Mouse (Mus musculus): ENCODE data around the gene Tmem265. TPM values are rescaled to one million over a fixed set of nuclear protein-coding genes. Genes with fewer than 3 reads are reported as not detected.

Tmem265 gene
- polyA plus RNA-seq, 1 experiment from 2014 or later, result 6.1 TPM

DNA sequence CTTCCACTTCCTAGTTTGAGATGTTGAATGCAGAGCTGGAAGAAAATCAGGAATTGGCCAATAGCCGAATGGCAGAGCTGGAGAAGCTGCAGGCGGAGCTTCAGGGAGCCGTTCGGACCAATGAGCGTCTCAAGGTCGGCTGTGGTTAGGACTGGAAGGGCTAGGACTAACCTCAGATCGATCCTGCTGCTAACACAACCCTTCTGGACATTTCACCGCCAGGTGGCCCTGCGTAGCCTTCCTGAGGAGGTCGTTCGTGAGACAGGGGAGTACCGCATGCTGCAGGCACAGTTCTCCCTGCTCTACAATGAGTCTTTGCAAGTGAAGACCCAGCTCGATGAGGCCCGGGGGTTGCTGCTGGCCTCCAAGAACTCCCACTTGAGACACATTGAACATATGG, 31.4 kb downstream of the Tmem265 start:
- WGBS, result 86% methylated on average over 14 of the region's 14 CpGs
- TF ChIP-seq CTCF (IDR thresholded peaks at IDR 0.05), result no peak
- TF ChIP-seq EP300 (IDR thresholded peaks at IDR 0.05), result no peak
- Histone ChIP-seq H3K9ac (replicated peaks; ENCODE audit: low read depth) (no peak overlapping the region), H3K9me3 (ENCODE audit: low read length) (no peaks in the 10 kb centered on the region), H3K4me1 (ENCODE audit: insufficient read depth, low read depth, low read length) (peaks cover 9% of the 10 kb centered on the region; the same call in 1 of the 2 replicates), H3K4me3 (ENCODE audit: low read depth, low read length) (no peak overlapping the region), H3K27me3 (replicated peaks; ENCODE audit: insufficient read depth, low read length) (no peaks in the 10 kb centered on the region), H3K36me3 (ENCODE audit: insufficient read depth, low read length) (peaks cover 60% of the 10 kb centered on the region), H3K27ac (ENCODE audit: low read length) (no peak overlapping the region), H3K4me2 (replicated peaks; ENCODE audit: low read depth, low read length) (no peak overlapping the region)
- DNase-seq (ENCODE audit: low spot score) (no peak), ATAC-seq (no peak)

DNA sequence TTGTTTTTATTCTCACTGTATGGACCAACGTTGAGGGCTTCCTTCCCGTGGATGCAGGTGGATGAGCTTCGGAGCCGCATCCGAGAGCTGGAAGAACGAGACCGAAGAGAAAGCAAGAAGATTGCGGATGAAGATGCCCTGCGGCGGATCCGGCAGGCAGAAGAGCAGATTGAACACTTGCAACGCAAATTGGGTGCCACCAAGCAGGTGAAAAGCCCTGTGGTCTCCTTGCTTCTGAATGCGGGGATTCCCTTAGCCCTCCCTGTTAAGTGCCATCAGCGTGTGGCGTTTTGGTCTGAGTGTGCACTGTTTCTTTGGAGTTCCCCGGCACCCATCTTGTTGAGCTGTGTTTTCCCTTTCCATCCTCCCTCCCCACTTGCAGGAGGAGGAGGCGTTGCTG, 35.6 kb downstream of the Tmem265 start:
- Histone ChIP-seq H3K4me2 (replicated peaks; ENCODE audit: low read depth, low read length) (no peak overlapping the region), H3K36me3 (ENCODE audit: insufficient read depth, low read length) (peaks cover 66% of the 10 kb centered on the region), H3K27me3 (replicated peaks; ENCODE audit: insufficient read depth, low read length) (no peaks in the 10 kb centered on the region), H3K9ac (replicated peaks; ENCODE audit: low read depth) (no peak overlapping the region), H3K9me3 (ENCODE audit: low read length) (no peaks in the 10 kb centered on the region), H3K4me3 (ENCODE audit: low read depth, low read length) (no peak overlapping the region), H3K4me1 (ENCODE audit: insufficient read depth, low read depth, low read length) (no peaks in the 10 kb centered on the region), H3K27ac (ENCODE audit: low read length) (no peak overlapping the region)
- WGBS, result over 99% methylated on average over 17 of the region's 17 CpGs
- TF ChIP-seq EP300 (IDR thresholded peaks at IDR 0.05), result no peak
- TF ChIP-seq CTCF (IDR thresholded peaks at IDR 0.05), result no peak
- ATAC-seq, result no peak
- DNase-seq (ENCODE audit: low spot score), result no peak

DNA sequence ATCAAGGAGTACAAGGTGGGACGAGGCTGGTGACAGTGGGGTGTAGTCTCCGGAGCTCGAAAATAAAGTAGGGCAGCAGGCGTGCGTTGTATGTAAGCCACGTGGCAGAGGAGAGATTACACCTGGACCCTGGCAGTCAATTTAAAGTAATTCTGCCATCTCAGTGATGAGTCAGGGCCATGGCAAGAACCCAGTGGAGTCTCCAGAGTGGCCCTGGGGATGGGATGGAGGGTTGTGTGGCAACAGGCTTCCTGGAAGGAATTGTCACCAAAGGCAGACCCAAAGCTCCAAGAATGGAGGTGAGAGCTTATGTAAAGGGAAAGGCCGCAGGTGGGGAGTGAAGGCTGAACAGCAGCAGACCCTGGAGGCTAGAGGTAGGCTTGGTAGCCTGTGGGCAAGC, 39.4 kb downstream of the Tmem265 start:
- no peak for TF ChIP-seq CTCF (IDR thresholded peaks at IDR 0.05)
- no peak for TF ChIP-seq EP300 (IDR thresholded peaks at IDR 0.05)
- H3K36me3 ChIP-seq (ENCODE audit: insufficient read depth, low read length), result peaks cover 40% of the 10 kb centered on the region
- ATAC-seq, result no peak
- no peak overlapping the region for H3K4me2 ChIP-seq (replicated peaks; ENCODE audit: low read depth, low read length)
- no peak overlapping the region for H3K9ac ChIP-seq (replicated peaks; ENCODE audit: low read depth)
- no peak overlapping the region for H3K27ac ChIP-seq (ENCODE audit: low read length)
- WGBS, result 89% methylated on average over 7 of the region's 7 CpGs
- H3K4me1 ChIP-seq (ENCODE audit: insufficient read depth, low read depth, low read length), result no peaks in the 10 kb centered on the region
- DNase-seq (ENCODE audit: low spot score), result no peak
- H3K4me3 ChIP-seq (ENCODE audit: low read depth, low read length), result no peak overlapping the region
- H3K27me3 ChIP-seq (replicated peaks; ENCODE audit: insufficient read depth, low read length), result no peaks in the 10 kb centered on the region
- no peaks in the 10 kb centered on the region for H3K9me3 ChIP-seq (ENCODE audit: low read length)

DNA sequence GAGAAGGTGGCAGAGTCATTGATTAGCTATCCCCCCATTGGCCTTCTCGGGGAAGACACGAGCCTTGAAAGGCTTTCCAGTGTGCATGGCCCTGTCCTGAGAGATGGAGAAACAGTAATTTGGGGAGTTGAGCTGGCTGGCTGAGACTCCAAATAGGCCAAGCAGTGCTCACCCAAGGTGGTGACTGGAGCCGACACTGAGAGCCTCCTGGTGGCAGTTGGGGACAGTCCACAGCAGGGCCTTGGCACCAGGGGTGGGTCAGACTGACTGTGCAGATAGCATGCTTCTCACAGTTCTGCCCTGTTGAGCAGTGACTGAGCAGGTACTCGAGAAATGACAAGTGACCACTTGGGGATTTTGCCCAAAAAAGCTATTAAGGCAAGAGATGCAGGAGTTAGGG, 40.5 kb downstream of the Tmem265 start:
- no peak for DNase-seq (ENCODE audit: low spot score)
- Histone ChIP-seq H3K4me2 (replicated peaks; ENCODE audit: low read depth, low read length) (no peak overlapping the region), H3K36me3 (ENCODE audit: insufficient read depth, low read length) (peaks cover 29% of the 10 kb centered on the region), H3K9ac (replicated peaks; ENCODE audit: low read depth) (no peak overlapping the region), H3K4me3 (ENCODE audit: low read depth, low read length) (no peak overlapping the region), H3K4me1 (ENCODE audit: insufficient read depth, low read depth, low read length) (no peaks in the 10 kb centered on the region), H3K27ac (ENCODE audit: low read length) (no peak overlapping the region), H3K9me3 (ENCODE audit: low read length) (no peaks in the 10 kb centered on the region), H3K27me3 (replicated peaks; ENCODE audit: insufficient read depth, low read length) (no peaks in the 10 kb centered on the region)
- 0 out of 2 replicates have a peak, but pooled peaks have one; percentile 21 for ATAC-seq
- WGBS, result 74% methylated on average over 4 of the region's 4 CpGs
- TF ChIP-seq CTCF (IDR thresholded peaks at IDR 0.05), result no peak
- TF ChIP-seq EP300 (IDR thresholded peaks at IDR 0.05), result no peak

DNA sequence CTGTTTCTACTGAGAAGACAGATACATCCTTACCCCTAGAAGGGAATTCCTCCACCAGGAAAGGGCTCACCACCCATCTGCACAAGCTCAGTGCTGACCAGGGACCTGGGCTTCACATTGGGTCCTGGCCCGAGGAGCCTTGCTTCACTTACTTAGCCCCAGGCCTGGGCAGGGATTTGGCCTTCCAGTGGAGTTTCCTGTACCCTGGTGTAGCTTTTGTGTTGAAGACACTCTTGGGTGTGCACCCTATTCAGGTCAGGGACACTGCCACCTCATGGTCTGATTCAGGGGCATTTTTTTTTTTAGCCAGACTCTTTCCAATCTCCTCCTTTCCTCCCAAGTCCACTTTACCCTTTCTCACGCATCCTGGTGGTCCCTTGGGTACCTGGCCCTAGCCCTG, 41.7 kb downstream of the Tmem265 start:
- peaks cover 17% of the 10 kb centered on the region; the same call in 1 of the 2 replicates for H3K36me3 ChIP-seq (ENCODE audit: insufficient read depth, low read length)
- no peaks in the 10 kb centered on the region for H3K9me3 ChIP-seq (ENCODE audit: low read length)
- ATAC-seq (no peak), DNase-seq (ENCODE audit: low spot score) (no peak)
- H3K27me3 ChIP-seq (replicated peaks; ENCODE audit: insufficient read depth, low read length), result no peaks in the 10 kb centered on the region
- H3K4me3 ChIP-seq (ENCODE audit: low read depth, low read length), result no peak overlapping the region
- TF ChIP-seq EP300 (IDR thresholded peaks at IDR 0.05) (no peak), CTCF (IDR thresholded peaks at IDR 0.05) (no peak)
- WGBS, result 87% methylated on average over 2 of the region's 2 CpGs
- H3K27ac ChIP-seq (ENCODE audit: low read length), result no peak overlapping the region
- no peak overlapping the region for H3K9ac ChIP-seq (replicated peaks; ENCODE audit: low read depth)
- no peak overlapping the region for H3K4me2 ChIP-seq (replicated peaks; ENCODE audit: low read depth, low read length)
- no peaks in the 10 kb centered on the region for H3K4me1 ChIP-seq (ENCODE audit: insufficient read depth, low read depth, low read length)

DNA sequence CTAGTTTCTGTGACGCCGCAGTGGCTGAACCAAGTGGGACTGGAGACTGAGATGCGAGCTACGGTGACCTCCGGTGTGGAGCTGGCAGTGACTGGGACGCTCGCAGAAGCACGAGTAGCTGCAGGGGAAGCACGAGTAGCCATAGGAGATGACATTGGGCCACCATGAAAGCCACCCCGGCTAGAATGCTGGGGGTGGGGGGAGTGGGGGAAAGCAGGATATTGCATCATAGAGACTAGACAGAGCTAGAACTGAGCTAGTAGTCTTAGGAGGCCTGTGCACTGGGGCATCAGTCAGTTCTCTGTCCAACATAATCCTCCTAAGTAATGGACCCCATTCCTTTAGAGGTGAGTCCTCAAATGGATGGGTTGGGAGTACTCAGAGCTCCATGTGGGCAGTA, 43.1 kb downstream of the Tmem265 start:
- DNase-seq (ENCODE audit: low spot score) (no peak), ATAC-seq (no peak)
- Histone ChIP-seq H3K4me2 (replicated peaks; ENCODE audit: low read depth, low read length) (no peak overlapping the region), H3K36me3 (ENCODE audit: insufficient read depth, low read length) (peaks cover 18% of the 10 kb centered on the region; the same call in 1 of the 2 replicates), H3K4me3 (ENCODE audit: low read depth, low read length) (no peak overlapping the region), H3K27me3 (replicated peaks; ENCODE audit: insufficient read depth, low read length) (no peaks in the 10 kb centered on the region), H3K27ac (ENCODE audit: low read length) (no peak overlapping the region), H3K9me3 (ENCODE audit: low read length) (no peaks in the 10 kb centered on the region), H3K9ac (replicated peaks; ENCODE audit: low read depth) (no peak overlapping the region), H3K4me1 (ENCODE audit: insufficient read depth, low read depth, low read length) (no peaks in the 10 kb centered on the region)
- TF ChIP-seq CTCF (IDR thresholded peaks at IDR 0.05), result no peak
- no peak for TF ChIP-seq EP300 (IDR thresholded peaks at IDR 0.05)
- WGBS, result 84% methylated on average over 10 of the region's 10 CpGs

DNA sequence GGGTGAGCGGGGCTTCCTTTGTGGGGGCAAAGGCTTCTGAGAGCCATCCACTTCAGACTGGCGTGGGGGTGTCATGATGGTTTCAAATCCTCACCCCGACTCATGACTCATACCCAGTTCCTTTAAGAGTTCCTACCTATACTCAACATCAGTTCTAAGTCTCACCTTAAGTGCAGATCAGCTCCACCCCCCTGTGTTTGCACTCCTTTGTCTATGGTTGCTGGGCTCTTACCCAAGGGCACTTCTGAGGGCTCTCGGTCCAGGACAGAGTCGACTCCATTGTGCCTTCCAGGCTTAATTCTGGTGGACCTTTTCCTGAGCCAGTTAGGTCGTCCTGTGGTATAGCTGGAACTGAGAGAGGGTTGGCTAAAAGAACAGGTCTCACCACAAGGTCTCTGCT, 46.0 kb downstream of the Tmem265 start:
- H3K27me3 ChIP-seq (replicated peaks; ENCODE audit: insufficient read depth, low read length), result no peaks in the 10 kb centered on the region
- H3K9me3 ChIP-seq (ENCODE audit: low read length), result no peaks in the 10 kb centered on the region
- peak; percentile 95 for ATAC-seq
- peaks cover 34% of the 10 kb centered on the region; the same call in 1 of the 2 replicates for H3K36me3 ChIP-seq (ENCODE audit: insufficient read depth, low read length)
- no peak overlapping the region for H3K4me3 ChIP-seq (ENCODE audit: low read depth, low read length)
- H3K27ac ChIP-seq (ENCODE audit: low read length), result peak overlapping the region; percentile 68
- H3K4me2 ChIP-seq (replicated peaks; ENCODE audit: low read depth, low read length), result no peak overlapping the region
- peak; percentile 90 for DNase-seq (ENCODE audit: low spot score)
- TF ChIP-seq CTCF (IDR thresholded peaks at IDR 0.05) (no peak), EP300 (IDR thresholded peaks at IDR 0.05) (no peak)
- H3K4me1 ChIP-seq (ENCODE audit: insufficient read depth, low read depth, low read length), result no peaks in the 10 kb centered on the region
- WGBS, result 50% methylated on average over 6 of the region's 6 CpGs
- no peak overlapping the region for H3K9ac ChIP-seq (replicated peaks; ENCODE audit: low read depth)
